Mouse (Mus musculus) small intestine, adult 2 months (tissue): ENCODE data around the gene Ntrk3.

Experiments used
- CTCF ChIP-seq: fragments of 200-500 bp; IDR thresholded peaks from 2 replicates; pipeline ENCODE4 v1.5.1; 2012; ENCODE audit warnings: low read depth, mild to moderate bottlenecking, control low read depth, inconsistent platforms, low read length, moderate library complexity, mixed read lengths; ENCODE audit not compliant: insufficient replicate concordance, insufficient read length; ENCODE audit errors: extremely low read depth
- POLR2A ChIP-seq: fragments of 200-500 bp; IDR thresholded peaks from 2 replicates; pipeline ENCODE4 v1.6.1; 2012; ENCODE audit warnings: low read depth, mild to moderate bottlenecking, control low read depth, inconsistent platforms, low read length, moderate library complexity

GRCm38 (mm10) chr7:78258151-78258550 is 479.7 kb downstream of the Ntrk3 start:
- TF ChIP-seq POLR2A (no peak), CTCF (no peak)
